Mouse (Mus musculus): ENCODE results near the gene Foxred2.

DNA sequence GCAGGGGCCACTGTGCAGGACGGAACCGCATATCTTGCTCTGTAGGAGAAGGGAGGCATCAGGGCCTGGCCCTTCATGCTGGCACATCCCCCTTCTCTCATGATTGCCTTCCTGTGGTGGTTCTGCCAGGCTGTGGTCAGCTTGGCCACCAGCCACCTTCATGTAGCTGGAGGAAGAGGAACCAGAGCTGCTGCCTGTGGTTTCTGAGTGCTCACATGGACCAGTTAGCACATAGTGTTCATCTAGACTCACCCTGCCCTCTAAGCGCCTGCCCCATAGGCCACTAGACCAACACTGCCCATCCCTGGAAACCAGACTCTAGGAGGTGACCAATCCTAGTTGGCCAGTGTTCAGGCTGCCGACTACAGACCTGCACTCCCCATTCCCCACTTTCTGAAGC is 10.8 kb downstream of the Foxred2 start:
- no peak for TF ChIP-seq CTCF (IDR thresholded peaks at IDR 0.05)
- TF ChIP-seq EP300 (IDR thresholded peaks at IDR 0.05): no peak
